Mouse (Mus musculus) lung, adult 2 months (tissue): ENCODE results near the gene Slc7a6. TPM values are rescaled to one million over a fixed set of nuclear protein-coding genes. Genes with fewer than 3 reads are reported as not detected.

ENCODE experiments used
- DNase-seq: peaks from one replicate; pipeline ENCODE4 v3.0.0; 2022
- H3K4me1 ChIP-seq: fragments of 200-500 bp; 2 replicates; pipeline ENCODE4 v1.6.1; 2011; ENCODE audit warnings: low read length; ENCODE audit not compliant: control insufficient read depth, insufficient read depth
- H3K4me3 ChIP-seq: fragments of 200-500 bp; replicated peaks from 2 replicates; pipeline ENCODE3; 2011; ENCODE audit warnings: low read depth, mild to moderate bottlenecking, control low read depth, low read length; ENCODE audit errors: extremely low read depth
- CTCF ChIP-seq: fragments of 200-500 bp; IDR thresholded peaks from 2 replicates; pipeline ENCODE4 v1.5.1; 2011; ENCODE audit warnings: mild to moderate bottlenecking, low read length, control low read depth; ENCODE audit not compliant: insufficient read depth
- POLR2A ChIP-seq: fragments of 200-500 bp; IDR thresholded peaks from 2 replicates; pipeline ENCODE4 v1.6.1; 2011; ENCODE audit warnings: low read depth, mild to moderate bottlenecking, control low read depth, low read length, borderline replicate concordance; ENCODE audit errors: extremely low read depth
- WGBS: fragments of 180-500 bp; shearing (Covaris S2); methylation state at CpG from one replicate; pipeline ENCODE4 v1.1.7; 2018; 5-methylcytosine and 5-hydroxymethylcytosine counted together
- polyA plus RNA-seq: library from polyadenylated mRNA; depleted of rRNA; stranded (reverse); fragments of >200 nt; gene quantifications from 2 replicates; pipeline ENCODE4 v1.2.3, GENCODE M21; 2012

Gene Slc7a6
- polyA plus RNA-seq, 1 experiment: 17.3 TPM

GRCm38 (mm10) chr8:106151041-106151440 lies 17.6 kb upstream of the Slc7a6 start:
- 48% methylated on average over 9 of the region's 9 CpGs for WGBS
- H3K4me1 ChIP-seq: 0 out of 2 replicates have a peak, but pooled peaks cover 2% of the 10 kb centered on the region
- DNase-seq: no peak
- H3K4me3 ChIP-seq: peak overlapping the region; percentile 70
- TF ChIP-seq CTCF (no peak), POLR2A (no peak)

GRCm38 (mm10) chr8:106152876-106153275 lies 15.8 kb upstream of the Slc7a6 start:
- 50% methylated on average over 4 of the region's 4 CpGs for WGBS
- 0 out of 2 replicates have a peak, but pooled peaks cover 2% of the 10 kb centered on the region for H3K4me1 ChIP-seq
- DNase-seq: no peak
- no peak overlapping the region for H3K4me3 ChIP-seq
- TF ChIP-seq POLR2A: no peak
- no peak for TF ChIP-seq CTCF

DNA sequence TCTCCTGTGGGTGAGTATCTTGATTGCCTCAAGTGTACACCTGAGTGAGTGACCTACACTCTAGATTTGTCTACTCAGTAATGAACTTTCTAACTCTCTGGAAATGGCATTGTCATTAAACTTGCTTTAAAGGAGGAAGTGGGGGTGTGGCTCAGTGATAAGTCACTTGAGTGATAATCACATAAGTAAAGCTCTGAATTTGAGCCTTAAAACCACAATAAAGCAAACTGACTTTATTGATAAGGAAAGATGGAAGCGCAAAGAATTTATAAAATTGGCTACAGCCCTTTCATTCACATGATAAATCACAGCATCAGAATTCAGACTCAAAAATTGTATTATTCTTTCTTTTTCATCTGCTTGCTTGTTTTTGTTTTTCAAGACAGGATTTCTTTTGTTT lies 11.2 kb upstream of the Slc7a6 start:
- 98% methylated on average over 1 of the region's 1 CpGs for WGBS
- DNase-seq: no peak
- TF ChIP-seq POLR2A: no peak
- TF ChIP-seq CTCF: no peak
- no peaks in the 10 kb centered on the region for H3K4me1 ChIP-seq
- H3K4me3 ChIP-seq: no peak overlapping the region

DNA sequence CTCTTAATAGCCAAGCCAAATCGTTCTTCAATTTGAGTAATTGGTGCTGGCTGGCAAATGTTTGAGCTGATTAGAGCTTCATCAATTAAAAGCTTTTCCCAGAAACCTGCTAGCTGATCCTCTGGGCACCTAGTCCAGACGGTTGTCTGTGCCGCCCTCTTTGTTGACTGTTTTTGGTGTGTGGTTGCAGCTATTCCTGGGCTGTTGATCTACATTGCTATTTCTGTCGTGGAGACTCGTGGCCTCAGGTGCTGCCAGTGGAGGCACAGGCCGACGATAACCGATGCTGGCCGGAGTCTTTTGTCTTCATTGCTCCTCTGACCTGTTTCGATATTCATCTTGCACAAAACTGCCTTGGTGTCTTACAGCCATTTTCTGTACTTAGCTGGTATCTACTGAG lies 10.3 kb upstream of the Slc7a6 start:
- Histone ChIP-seq H3K4me1 (no peaks in the 10 kb centered on the region), H3K4me3 (no peak overlapping the region)
- TF ChIP-seq POLR2A (no peak), CTCF (no peak)
- no peak for DNase-seq
- 89% methylated on average over 10 of the region's 10 CpGs for whole genome bisulfite sequencing

GRCm38 (mm10) chr8:106159876-106160275 lies 8.8 kb upstream of the Slc7a6 start:
- no peak for DNase-seq
- Histone ChIP-seq H3K4me3 (no peak overlapping the region), H3K4me1 (no peaks in the 10 kb centered on the region)
- 92% methylated on average over 6 of the region's 6 CpGs for WGBS
- TF ChIP-seq POLR2A: no peak

- 82% methylated on average over 9 of the region's 9 CpGs for WGBS
- no peak overlapping the region for H3K4me3 ChIP-seq
- peaks cover 2% of the 10 kb centered on the region; the same call in 1 of the 2 replicates for H3K4me1 ChIP-seq
- no peak for TF ChIP-seq CTCF
- TF ChIP-seq POLR2A: no peak
- DNase-seq: no peak
Measured at GRCm38 (mm10) chr8:106163251-106163650, 5.4 kb upstream of the Slc7a6 start.

DNA sequence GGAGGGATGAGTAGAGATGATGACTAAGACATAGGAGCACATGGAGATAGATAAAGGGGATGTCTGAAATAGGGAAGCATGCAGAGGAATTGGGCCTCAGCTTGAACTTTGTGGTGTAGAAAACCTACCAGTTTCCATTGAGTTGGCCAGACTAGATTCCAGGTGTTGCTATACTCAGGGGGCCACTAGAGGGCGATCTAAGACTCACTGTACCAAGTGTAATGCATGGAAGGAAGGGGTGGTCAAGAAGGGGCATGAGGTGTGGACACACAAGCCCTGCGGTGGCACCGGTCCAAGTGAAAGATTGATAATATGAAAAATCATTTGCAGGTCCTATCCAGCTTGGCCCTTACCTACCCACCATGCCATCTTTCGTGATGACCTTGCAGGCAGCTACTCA lies 3.2 kb upstream of the Slc7a6 start:
- DNase-seq: peak; percentile 75
- TF ChIP-seq CTCF (peak; percentile 74), POLR2A (no peak)
- Histone ChIP-seq H3K4me1 (peaks cover 4% of the 10 kb centered on the region; the same call in 1 of the 2 replicates), H3K4me3 (no peak overlapping the region)
- WGBS: 38% methylated on average over 4 of the region's 4 CpGs

- Histone ChIP-seq H3K4me3 (peak overlapping the region; percentile 96), H3K4me1 (peaks cover 4% of the 10 kb centered on the region; the same call in 1 of the 2 replicates)
- WGBS: under 1% methylated on average over 54 of the region's 54 CpGs
- TF ChIP-seq POLR2A (no peak; the same call in 1 of the 2 replicates), CTCF (no peak)
- peak; percentile 52 for DNase-seq
Measured at GRCm38 (mm10) chr8:106169017-106169933, 618 bp downstream of the Slc7a6 start.

DNA sequence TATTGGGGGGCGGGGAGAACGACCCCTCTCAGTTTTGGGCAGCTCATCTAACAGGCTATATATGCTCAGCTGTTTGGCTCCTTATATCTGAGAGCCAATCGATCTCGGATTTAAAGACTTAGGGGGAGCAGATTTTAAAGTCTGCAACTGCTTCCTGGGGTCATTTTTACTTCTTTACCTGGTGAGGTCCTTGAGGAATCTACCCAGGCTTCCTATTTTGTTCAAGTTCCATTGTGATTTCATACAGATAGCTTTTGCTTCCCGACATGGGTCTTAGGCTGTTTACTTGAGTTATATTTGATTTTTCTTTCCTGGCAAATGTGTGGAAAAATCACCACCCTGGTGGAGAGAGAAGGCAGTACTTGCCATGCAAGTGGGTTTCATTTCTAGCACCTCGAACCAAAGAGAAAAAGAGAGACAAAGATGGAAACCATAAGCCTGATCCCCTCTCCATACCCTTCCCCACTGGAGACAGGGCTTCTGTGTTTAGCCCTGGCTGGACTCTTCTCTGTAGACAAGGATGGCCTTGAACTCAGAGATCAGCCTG lies 1.4 kb downstream of the Slc7a6 start:
- TF ChIP-seq CTCF (no peak), POLR2A (no peak)
- Histone ChIP-seq H3K4me1 (peaks cover 4% of the 10 kb centered on the region; the same call in 1 of the 2 replicates), H3K4me3 (no peak overlapping the region)
- WGBS: 12% methylated on average over 6 of the region's 6 CpGs
- no peak for DNase-seq

DNA sequence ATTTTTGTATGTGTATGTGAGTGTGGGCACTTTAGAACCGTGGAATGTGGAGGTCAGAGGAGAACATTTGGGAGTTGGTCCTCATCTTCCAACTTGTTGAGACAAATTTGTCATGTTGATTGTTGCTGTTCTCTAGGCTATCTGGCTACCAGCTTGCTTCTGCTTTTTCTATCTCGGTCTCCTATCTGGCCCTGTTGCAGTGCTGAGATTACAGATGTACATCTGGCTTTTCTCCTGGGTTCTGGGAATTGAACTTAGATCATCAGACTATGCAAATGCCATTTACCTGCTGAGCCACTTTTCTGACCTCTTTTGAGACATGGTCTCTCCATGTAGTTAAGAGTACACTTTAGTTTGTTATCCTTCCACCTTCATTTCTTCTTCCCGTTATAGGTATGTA lies 4.9 kb downstream of the Slc7a6 start:
- DNase-seq: no peak
- 80% methylated on average over 3 of the region's 3 CpGs for WGBS
- no peak overlapping the region for H3K4me3 ChIP-seq
- H3K4me1 ChIP-seq: no peaks in the 10 kb centered on the region; the same call in none of the 2 replicates
- no peak for TF ChIP-seq CTCF
- no peak for TF ChIP-seq POLR2A
